Mouse (Mus musculus) left cerebral cortex, postnatal 36 days (tissue): ENCODE measurements around the gene Klf4. TPM values are rescaled to one million over a fixed set of nuclear protein-coding genes. Genes with fewer than 3 reads are reported as not detected.
A peak's percentile ranks its signal among the peaks of the same experiment; 100 is the strongest.

Experiments used
- DNase-seq, 2 experiments: peaks; one replicate each; pipeline ENCODE4 v3.0.0; 2021 to 2022; ENCODE audit warnings: low spot score in 2 of 2, mixed read lengths in 1 of 2
- intact Hi-C: fragments of 180-260 bp; cut with DNase I; formaldehyde crosslinking; loops from one replicate; pipeline ENCODE4 v1.15.1; 2025
- total RNA-seq, 2 experiments: library from RNA; stranded (reverse); gene quantifications; 2 replicates each; pipeline ENCODE4 v1.2.3; 2021

The Klf4 gene
- 1 to 10 TPM; 5.4 to 7.6 TPM for total RNA-seq

GRCm38 (mm10) chr4:55532407-55533195, at the start of gene Klf4:
Klf4 (minus strand) TSS chr4:55532466.
- DNase-seq: peak; percentile 88 to 90
- intact Hi-C loops: loop anchor here (1.0 to 10.0 kb wide), 5 partner anchors 119 to 960 kb away; no protein-coding TSS in a partner anchor

GRCm38 (mm10) chr4:55571432-55571831, 39.2 kb upstream of the Klf4 start:
- intact Hi-C loops: no loop called here
- no peak for DNase-seq

GRCm38 (mm10) chr4:55567986-55568385, 35.7 kb upstream of the Klf4 start:
- intact Hi-C loops: no loop called here

GRCm38 (mm10) chr4:55567575-55567974, 35.3 kb upstream of the Klf4 start:
- intact Hi-C loops: no loop called here
- no peak for DNase-seq

More at GRCm38 (mm10) chr4:55567986-55568385, 35.7 kb upstream of the Klf4 start:
- no peak for DNase-seq

- no peak for DNase-seq
- intact Hi-C loops: no loop called here
These were observed 32.1 kb upstream of the Klf4 start for GRCm38 (mm10) chr4:55564317-55564716.

- no peak for DNase-seq
- intact Hi-C loops: no loop called here
These were observed 30.8 kb upstream of the Klf4 start for GRCm38 (mm10) chr4:55563050-55563449.

GRCm38 (mm10) chr4:55562062-55562461, 29.8 kb upstream of the Klf4 start:
- intact Hi-C loops: no loop called here
- DNase-seq: no peak

GRCm38 (mm10) chr4:55546869-55547268, 14.6 kb upstream of the Klf4 start:
- DNase-seq: no peak
- intact Hi-C loops: no loop called here

GRCm38 (mm10) chr4:55542753-55543152, 10.5 kb upstream of the Klf4 start:
- intact Hi-C loops: no loop called here

GRCm38 (mm10) chr4:55541654-55542053, 9.4 kb upstream of the Klf4 start:
- no peak for DNase-seq

More at GRCm38 (mm10) chr4:55542753-55543152, 10.5 kb upstream of the Klf4 start:
- DNase-seq: no peak

GRCm38 (mm10) chr4:55541221-55541620, 9.0 kb upstream of the Klf4 start:
- intact Hi-C loops: no loop called here
- no peak for DNase-seq

More at GRCm38 (mm10) chr4:55541654-55542053, 9.4 kb upstream of the Klf4 start:
- intact Hi-C loops: no loop called here

- no peak for DNase-seq
- intact Hi-C loops: loop anchor here (10.0 kb wide), 1 partner anchor 210 kb away; no protein-coding TSS in a partner anchor
These were observed 2.7 kb upstream of the Klf4 start for GRCm38 (mm10) chr4:55535012-55535411.

GRCm38 (mm10) chr4:55534510-55534909, 2.2 kb upstream of the Klf4 start:
- intact Hi-C loops: loop anchor here (5.0 to 10.0 kb wide), 4 partner anchors 210 to 958 kb away; no protein-coding TSS in a partner anchor
- DNase-seq: no peak

- no peak for DNase-seq
- intact Hi-C loops: loop anchor here (5.0 to 10.0 kb wide), 4 partner anchors 211 to 958 kb away; no protein-coding TSS in a partner anchor
These were observed 1.6 kb upstream of the Klf4 start for GRCm38 (mm10) chr4:55533803-55534254.

- no peak for DNase-seq
- intact Hi-C loops: loop anchor here (5.0 to 10.0 kb wide), 4 partner anchors 212 to 959 kb away; no protein-coding TSS in a partner anchor
These were observed 1.0 kb upstream of the Klf4 start for GRCm38 (mm10) chr4:55533196-55533802.

- no peak for DNase-seq
- intact Hi-C loops: loop anchor here (1.0 to 10.0 kb wide), 5 partner anchors 119 to 960 kb away; no protein-coding TSS in a partner anchor
These were observed 335 bp downstream of the Klf4 start for GRCm38 (mm10) chr4:55531856-55532406.

- DNase-seq: peak in 1 of 2 experiments; percentile 12
- intact Hi-C loops: loop anchor here (5.0 to 10.0 kb wide), 4 partner anchors 214 to 961 kb away; no protein-coding TSS in a partner anchor
These were observed 990 bp downstream of the Klf4 start for GRCm38 (mm10) chr4:55531096-55531855.

GRCm38 (mm10) chr4:55530731-55531095, 1.6 kb downstream of the Klf4 start:
- no peak for DNase-seq
- intact Hi-C loops: loop anchor here (5.0 to 10.0 kb wide), 4 partner anchors 214 to 962 kb away; no protein-coding TSS in a partner anchor

GRCm38 (mm10) chr4:55530236-55530635, 2.0 kb downstream of the Klf4 start:
- intact Hi-C loops: loop anchor here (5.0 to 10.0 kb wide), 4 partner anchors 215 to 962 kb away; no protein-coding TSS in a partner anchor
- peak; percentile 51 to 57 for DNase-seq
